Mouse (Mus musculus): ENCODE measurements around the gene Aars2. TPM values are rescaled to one million over a fixed set of nuclear protein-coding genes. Genes with fewer than 3 reads are reported as not detected.

Gene Aars2
- polyA plus RNA-seq, 1 experiment: 70.9 TPM

GRCm38 (mm10) chr17:45505941-45506465 lies 638 bp upstream of the Aars2 start:
- DNase-seq: no peak
- TF ChIP-seq POLR2A (IDR thresholded peaks at IDR 0.05; ENCODE audit: control insufficient read depth, extremely low read depth, insufficient read depth, low read length, poor library complexity): no peak
- no peak for TF ChIP-seq CTCF (IDR thresholded peaks at IDR 0.05; ENCODE audit: borderline replicate concordance, control insufficient read depth, extremely low read depth, insufficient read depth, low read length, poor library complexity)
- peaks cover 47% of the 10 kb centered on the region for H3K4me1 ChIP-seq (replicated peaks; ENCODE audit: control insufficient read depth, insufficient read depth, low read length)
- peaks cover 16% of the 10 kb centered on the region; the same call in 1 of the 2 replicates for H3K36me3 ChIP-seq (ENCODE audit: control insufficient read depth, insufficient read depth, low read length)
- no peak overlapping the region; the same call in 1 of the 2 replicates for H3K27ac ChIP-seq (ENCODE audit: control insufficient read depth, insufficient read depth, low read length)
- no peaks in the 10 kb centered on the region for H3K27me3 ChIP-seq (ENCODE audit: control insufficient read depth, insufficient read depth, low read length)
- 77% methylated on average over 6 of the region's 6 CpGs for WGBS
- no peak overlapping the region for H3K4me3 ChIP-seq (ENCODE audit: control insufficient read depth, insufficient read depth, low read length)

- H3K4me3 ChIP-seq (ENCODE audit: control insufficient read depth, insufficient read depth, low read length): no peak overlapping the region
- TF ChIP-seq CTCF (IDR thresholded peaks at IDR 0.05; ENCODE audit: borderline replicate concordance, control insufficient read depth, extremely low read depth, insufficient read depth, low read length, poor library complexity) (no peak), POLR2A (IDR thresholded peaks at IDR 0.05; ENCODE audit: control insufficient read depth, extremely low read depth, insufficient read depth, low read length, poor library complexity) (no peak)
- H3K27ac ChIP-seq (ENCODE audit: control insufficient read depth, insufficient read depth, low read length): no peak overlapping the region
- no peak for DNase-seq
- 94% methylated on average over 4 of the region's 4 CpGs for WGBS
- no peaks in the 10 kb centered on the region for H3K27me3 ChIP-seq (ENCODE audit: control insufficient read depth, insufficient read depth, low read length)
- H3K36me3 ChIP-seq (ENCODE audit: control insufficient read depth, insufficient read depth, low read length): peaks cover 18% of the 10 kb centered on the region; the same call in 1 of the 2 replicates
- H3K4me1 ChIP-seq (replicated peaks; ENCODE audit: control insufficient read depth, insufficient read depth, low read length): peaks cover 8% of the 10 kb centered on the region
Measured at GRCm38 (mm10) chr17:45510871-45511270, 4.2 kb downstream of the Aars2 start.

GRCm38 (mm10) chr17:45511757-45512156 lies 5.1 kb downstream of the Aars2 start:
- peaks cover 2% of the 10 kb centered on the region for H3K4me1 ChIP-seq (replicated peaks; ENCODE audit: control insufficient read depth, insufficient read depth, low read length)
- TF ChIP-seq CTCF (IDR thresholded peaks at IDR 0.05; ENCODE audit: borderline replicate concordance, control insufficient read depth, extremely low read depth, insufficient read depth, low read length, poor library complexity) (no peak), POLR2A (IDR thresholded peaks at IDR 0.05; ENCODE audit: control insufficient read depth, extremely low read depth, insufficient read depth, low read length, poor library complexity) (no peak)
- H3K4me3 ChIP-seq (ENCODE audit: control insufficient read depth, insufficient read depth, low read length): no peak overlapping the region
- peaks cover 22% of the 10 kb centered on the region; the same call in 1 of the 2 replicates for H3K36me3 ChIP-seq (ENCODE audit: control insufficient read depth, insufficient read depth, low read length)
- no peaks in the 10 kb centered on the region for H3K27me3 ChIP-seq (ENCODE audit: control insufficient read depth, insufficient read depth, low read length)
- no peak for DNase-seq
- 96% methylated on average over 4 of the region's 4 CpGs for WGBS
- no peak overlapping the region for H3K27ac ChIP-seq (ENCODE audit: control insufficient read depth, insufficient read depth, low read length)

- 98% methylated on average over 15 of the region's 15 CpGs for WGBS
- no peak overlapping the region for H3K4me3 ChIP-seq (ENCODE audit: control insufficient read depth, insufficient read depth, low read length)
- no peak for DNase-seq
Measured at GRCm38 (mm10) chr17:45515204-45515726, 8.6 kb downstream of the Aars2 start.

GRCm38 (mm10) chr17:45515806-45516205 lies 9.2 kb downstream of the Aars2 start:
- DNase-seq: no peak
- no peak overlapping the region for H3K27ac ChIP-seq (ENCODE audit: control insufficient read depth, insufficient read depth, low read length)
- no peak for TF ChIP-seq CTCF (IDR thresholded peaks at IDR 0.05; ENCODE audit: borderline replicate concordance, control insufficient read depth, extremely low read depth, insufficient read depth, low read length, poor library complexity)
- TF ChIP-seq POLR2A (IDR thresholded peaks at IDR 0.05; ENCODE audit: control insufficient read depth, extremely low read depth, insufficient read depth, low read length, poor library complexity): no peak
- H3K4me1 ChIP-seq (replicated peaks; ENCODE audit: control insufficient read depth, insufficient read depth, low read length): no peaks in the 10 kb centered on the region
- H3K4me3 ChIP-seq (ENCODE audit: control insufficient read depth, insufficient read depth, low read length): no peak overlapping the region
- no peaks in the 10 kb centered on the region for H3K27me3 ChIP-seq (ENCODE audit: control insufficient read depth, insufficient read depth, low read length)
- 91% methylated on average over 10 of the region's 10 CpGs for WGBS
- H3K36me3 ChIP-seq (ENCODE audit: control insufficient read depth, insufficient read depth, low read length): peaks cover 31% of the 10 kb centered on the region

More at GRCm38 (mm10) chr17:45515204-45515726, 8.6 kb downstream of the Aars2 start:
- Histone ChIP-seq H3K36me3 (ENCODE audit: control insufficient read depth, insufficient read depth, low read length) (peaks cover 31% of the 10 kb centered on the region), H3K27ac (ENCODE audit: control insufficient read depth, insufficient read depth, low read length) (no peak overlapping the region), H3K4me1 (replicated peaks; ENCODE audit: control insufficient read depth, insufficient read depth, low read length) (no peaks in the 10 kb centered on the region), H3K27me3 (ENCODE audit: control insufficient read depth, insufficient read depth, low read length) (no peaks in the 10 kb centered on the region)
- TF ChIP-seq CTCF (IDR thresholded peaks at IDR 0.05; ENCODE audit: borderline replicate concordance, control insufficient read depth, extremely low read depth, insufficient read depth, low read length, poor library complexity) (no peak), POLR2A (IDR thresholded peaks at IDR 0.05; ENCODE audit: control insufficient read depth, extremely low read depth, insufficient read depth, low read length, poor library complexity) (no peak)

GRCm38 (mm10) chr17:45516488-45516887 lies 9.8 kb downstream of the Aars2 start:
- H3K27me3 ChIP-seq (ENCODE audit: control insufficient read depth, insufficient read depth, low read length): no peaks in the 10 kb centered on the region
- no peaks in the 10 kb centered on the region for H3K4me1 ChIP-seq (replicated peaks; ENCODE audit: control insufficient read depth, insufficient read depth, low read length)
- DNase-seq: peak; percentile 79
- no peak overlapping the region for H3K27ac ChIP-seq (ENCODE audit: control insufficient read depth, insufficient read depth, low read length)
- H3K36me3 ChIP-seq (ENCODE audit: control insufficient read depth, insufficient read depth, low read length): peaks cover 29% of the 10 kb centered on the region
- WGBS: 64% methylated on average over 8 of the region's 8 CpGs
- TF ChIP-seq CTCF (IDR thresholded peaks at IDR 0.05; ENCODE audit: borderline replicate concordance, control insufficient read depth, extremely low read depth, insufficient read depth, low read length, poor library complexity): no peak
- no peak for TF ChIP-seq POLR2A (IDR thresholded peaks at IDR 0.05; ENCODE audit: control insufficient read depth, extremely low read depth, insufficient read depth, low read length, poor library complexity)
- no peak overlapping the region for H3K4me3 ChIP-seq (ENCODE audit: control insufficient read depth, insufficient read depth, low read length)
